Mouse (Mus musculus) frontal cortex, adult 2 months (tissue): ENCODE measurements around the gene Snrnp35. TPM values are rescaled to one million over a fixed set of nuclear protein-coding genes. Genes with fewer than 3 reads are reported as not detected.

Experiments used
- DNase-seq, 2 experiments: peaks; one replicate each; pipeline ENCODE4 v3.0.0; 2022; ENCODE audit warnings: low spot score in 1 of 2; ENCODE audit errors: extremely low spot score in 1 of 2
- polyA plus RNA-seq: library from polyadenylated mRNA; depleted of rRNA; stranded (reverse); fragments of >200 nt; gene quantifications from 2 replicates; pipeline ENCODE4 v1.2.3, GENCODE M21; 2012

Snrnp35 gene
- polyA plus RNA-seq, 1 experiment: 11.8 TPM

DNA sequence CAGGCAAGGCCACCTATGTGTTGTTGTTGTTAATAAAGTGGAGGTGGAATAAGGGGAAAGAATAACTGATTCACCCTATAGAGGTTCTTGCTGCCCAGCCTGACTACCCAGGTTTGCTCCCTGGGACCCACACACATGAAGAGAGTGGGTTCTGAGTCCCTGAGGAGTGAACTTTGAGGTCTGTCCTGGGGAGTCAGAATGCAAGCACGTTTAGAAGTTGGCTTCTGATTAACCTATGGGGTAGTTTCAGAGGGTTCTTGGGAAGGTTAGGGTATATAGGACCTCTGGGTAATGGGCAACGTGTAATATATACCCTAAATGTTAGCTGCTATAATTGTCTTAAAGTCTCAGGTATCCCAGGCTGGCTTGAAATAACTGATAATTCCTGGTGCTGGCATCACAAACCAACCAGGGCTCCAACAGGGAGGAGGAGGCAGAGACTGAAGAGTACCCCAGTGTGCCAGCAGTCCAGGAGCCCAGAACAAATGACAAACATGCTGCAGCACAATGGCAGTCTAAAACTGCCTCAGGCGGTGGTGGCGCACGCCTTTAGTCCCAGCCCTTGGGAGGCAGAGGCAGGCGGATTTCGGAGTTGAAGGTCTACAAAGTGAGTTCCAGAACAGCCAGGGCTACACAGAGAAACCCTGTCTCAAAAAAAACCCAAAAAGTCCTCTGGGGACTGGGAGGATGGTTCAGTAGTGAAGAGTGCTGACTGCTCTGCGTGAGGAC is 20.5 kb upstream of the Snrnp35 start:
- DNase-seq: no peak

DNA sequence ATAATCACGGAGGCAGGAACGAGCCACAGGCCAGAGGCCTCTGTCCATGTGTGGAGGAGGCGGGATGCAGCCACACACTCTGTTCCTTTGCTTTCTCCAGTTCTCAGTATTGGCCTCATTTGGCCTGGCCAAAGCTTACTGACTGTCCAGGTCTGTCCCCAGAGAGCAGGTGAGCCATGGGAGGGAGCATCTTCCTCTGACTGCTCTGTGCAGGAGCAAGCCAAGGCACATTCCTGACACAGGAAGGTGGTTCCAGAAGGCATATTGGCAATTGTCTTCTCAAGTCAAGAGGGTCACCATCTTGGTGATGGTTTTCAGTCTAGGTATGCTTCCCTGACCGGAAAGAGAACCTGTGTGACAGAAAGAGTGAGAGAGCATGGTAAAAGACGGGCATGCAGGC is 19.5 kb upstream of the Snrnp35 start:
- DNase-seq: no peak

DNA sequence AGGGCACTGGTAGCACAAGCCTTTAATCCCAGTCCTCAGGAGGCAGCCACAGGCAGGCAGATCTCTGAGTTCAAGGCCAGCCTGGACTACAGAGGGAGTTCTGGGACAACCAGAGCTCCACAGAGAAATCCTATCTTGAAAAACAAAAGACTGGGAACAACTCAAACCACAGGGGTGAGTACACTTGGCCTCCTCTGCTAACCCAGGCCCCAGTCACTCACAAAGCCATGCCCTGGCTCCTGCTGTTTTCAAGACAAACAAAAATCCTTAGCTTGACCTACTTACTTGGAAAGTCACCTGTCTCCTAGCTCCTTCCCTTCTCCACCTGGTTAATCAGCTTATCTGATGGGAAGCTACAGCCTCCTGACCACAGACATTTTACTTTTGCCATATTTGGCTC is 18.0 kb upstream of the Snrnp35 start:
- DNase-seq: no peak

- DNase-seq: no peak
Measured at GRCm38 (mm10) chr5:124467766-124468165, 15.2 kb upstream of the Snrnp35 start.

- peak in 1 of 2 experiments; percentile 49 for DNase-seq
Measured at GRCm38 (mm10) chr5:124468365-124468764, 14.6 kb upstream of the Snrnp35 start.

GRCm38 (mm10) chr5:124469486-124469885 is 13.4 kb upstream of the Snrnp35 start:
- no peak for DNase-seq

DNA sequence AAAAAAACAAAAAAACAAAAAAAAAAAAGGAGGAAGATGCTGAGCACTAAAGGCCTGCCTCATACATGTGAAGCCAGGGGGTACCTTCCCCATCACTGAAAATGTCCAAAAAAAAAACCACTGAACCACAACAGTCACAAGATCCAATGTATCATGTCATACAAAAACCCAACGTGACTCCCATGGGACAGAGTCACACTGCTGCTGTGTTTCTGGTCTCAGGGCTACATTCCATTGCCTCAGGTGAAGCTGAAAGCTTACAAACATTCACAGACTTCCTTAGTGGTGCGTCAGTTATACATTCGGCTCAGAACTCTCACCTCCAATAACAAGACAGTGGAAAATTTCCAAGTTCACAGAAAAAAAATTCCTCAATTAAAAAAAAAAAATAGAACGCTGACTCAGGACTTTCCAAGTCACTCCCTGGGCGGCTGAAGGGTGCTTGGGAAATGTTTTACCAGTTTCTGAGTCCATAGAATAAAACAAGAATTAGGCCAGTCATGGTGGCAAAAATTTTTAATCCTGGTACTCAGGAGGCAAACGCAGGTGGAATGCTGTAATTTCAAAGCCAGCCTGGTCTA is 12.3 kb upstream of the Snrnp35 start:
- no peak for DNase-seq

DNA sequence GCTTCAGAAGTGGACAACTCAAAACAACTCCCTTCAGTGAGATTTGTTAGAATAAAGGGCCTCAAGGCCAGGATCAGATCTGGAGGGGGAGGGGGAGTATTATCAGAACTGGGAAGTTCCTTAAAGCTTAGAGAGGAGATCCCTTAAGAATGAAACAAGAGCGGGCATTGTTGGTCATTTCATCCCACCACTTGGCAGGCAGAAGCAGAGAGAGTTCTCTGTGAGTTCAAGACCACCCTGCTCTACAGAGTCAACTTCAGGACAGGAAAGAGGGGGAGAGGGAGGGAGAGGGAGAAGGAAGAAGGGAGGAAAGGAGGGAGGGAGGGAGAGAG is 4.1 kb upstream of the Snrnp35 start:
- DNase-seq: no peak

DNA sequence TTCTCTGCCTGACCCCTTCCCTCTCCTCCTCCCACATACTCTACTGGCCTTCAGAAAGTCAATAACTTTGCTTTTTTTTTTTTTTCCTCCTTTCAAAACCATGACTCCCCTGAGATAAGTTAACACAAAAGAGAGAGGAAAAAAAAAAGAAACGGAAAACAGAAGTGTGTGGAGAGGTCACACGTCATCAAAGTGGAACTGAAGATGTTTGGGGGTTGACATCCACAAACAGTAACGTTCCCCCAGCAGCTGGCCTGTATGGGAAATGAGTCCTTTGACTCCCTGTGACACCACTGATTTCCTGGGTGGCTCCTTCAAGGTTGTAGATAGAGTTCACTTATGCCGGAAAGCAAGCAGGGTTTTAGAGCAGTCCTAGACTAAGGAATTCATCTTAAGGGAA is 2.8 kb upstream of the Snrnp35 start:
- no peak for DNase-seq

GRCm38 (mm10) chr5:124481714-124482113 is 1.2 kb upstream of the Snrnp35 start:
- DNase-seq: no peak

DNA sequence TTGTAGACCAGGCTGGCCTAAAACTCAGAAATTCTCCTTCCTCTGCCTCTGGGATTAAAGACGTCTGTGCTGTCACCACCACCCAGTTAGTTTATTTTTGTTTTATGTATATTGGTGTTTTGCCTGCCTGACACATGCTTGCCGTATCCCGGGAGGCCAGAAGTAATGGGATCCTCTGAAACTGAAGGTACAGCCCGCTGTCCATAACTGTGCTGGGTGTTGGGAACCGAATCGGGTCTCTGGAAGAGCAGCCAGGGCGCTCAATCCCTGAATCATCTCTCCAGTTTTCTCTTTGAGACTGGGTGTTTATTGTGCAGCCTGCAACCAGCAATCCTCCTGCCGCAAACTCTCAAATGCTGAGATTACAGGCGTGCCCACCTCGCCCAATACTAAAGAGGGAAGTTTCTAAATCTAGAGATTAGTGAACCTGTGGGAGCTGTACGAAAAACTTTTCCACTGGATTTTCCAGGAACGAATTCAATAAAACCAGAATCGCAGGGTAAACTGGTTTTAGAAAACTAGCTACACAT is 433 bp upstream of the Snrnp35 start:
- no peak for DNase-seq

- DNase-seq: no peak
Measured at GRCm38 (mm10) chr5:124483655-124484396, 892 bp downstream of the Snrnp35 start.

DNA sequence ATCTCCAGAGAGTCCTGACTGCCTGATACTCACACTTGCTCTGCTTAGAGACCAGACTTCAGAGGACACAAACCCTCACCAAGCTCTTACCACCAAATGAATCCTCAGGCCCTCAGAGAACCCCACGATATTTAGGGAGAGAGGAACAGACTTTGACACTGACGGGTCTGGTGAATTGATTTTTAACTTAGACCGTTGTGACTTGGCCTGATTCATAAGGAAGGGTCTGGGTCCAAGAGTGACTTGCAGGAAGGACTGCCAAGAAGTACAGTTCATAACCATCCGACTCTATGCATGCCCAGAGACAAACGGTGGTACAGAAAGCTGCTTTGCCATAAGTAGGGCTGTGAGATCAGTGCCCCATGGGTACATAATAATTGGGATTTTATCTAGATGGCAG is 2.7 kb downstream of the Snrnp35 start:
- no peak for DNase-seq

DNA sequence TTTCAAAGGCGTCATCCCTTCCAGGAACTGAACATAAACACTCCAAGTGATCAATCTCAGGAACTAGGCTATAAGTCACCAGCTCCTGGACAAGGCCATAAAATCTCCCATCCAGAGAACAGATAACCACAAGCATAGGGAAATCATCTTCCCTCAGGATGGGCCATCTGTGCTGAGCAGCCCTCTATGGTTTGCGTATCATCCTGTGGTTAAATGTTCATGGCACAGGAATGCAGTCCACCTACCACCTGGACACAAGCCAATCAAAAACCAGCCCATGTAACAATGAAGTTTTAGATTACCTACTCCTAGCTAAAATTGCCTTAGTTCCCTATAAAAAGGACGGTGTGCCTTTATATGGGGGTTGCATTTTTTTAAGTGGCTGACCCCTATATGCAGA is 6.0 kb downstream of the Snrnp35 start:
- DNase-seq: no peak

- DNase-seq: no peak
Measured at GRCm38 (mm10) chr5:124491732-124492131, 8.8 kb downstream of the Snrnp35 start.

DNA sequence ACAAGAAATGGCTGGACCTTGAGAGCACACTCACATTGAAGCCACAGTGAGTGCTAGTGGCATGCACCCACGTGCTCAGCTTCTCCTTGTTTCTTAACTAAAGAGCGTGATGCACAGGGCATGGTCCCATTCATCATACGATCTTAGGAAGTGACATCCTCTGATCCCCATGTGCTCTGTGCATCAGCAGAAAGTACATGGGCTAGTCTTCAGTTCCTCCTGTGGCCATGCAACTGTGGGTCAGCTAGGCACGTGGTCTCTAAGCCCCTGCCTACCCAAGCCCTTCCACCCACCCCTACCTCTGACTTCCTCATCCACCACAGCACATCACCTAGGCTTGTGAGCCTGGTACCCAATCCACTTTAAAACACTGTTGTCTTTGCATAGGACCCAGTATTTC is 9.7 kb downstream of the Snrnp35 start:
- no peak for DNase-seq

DNA sequence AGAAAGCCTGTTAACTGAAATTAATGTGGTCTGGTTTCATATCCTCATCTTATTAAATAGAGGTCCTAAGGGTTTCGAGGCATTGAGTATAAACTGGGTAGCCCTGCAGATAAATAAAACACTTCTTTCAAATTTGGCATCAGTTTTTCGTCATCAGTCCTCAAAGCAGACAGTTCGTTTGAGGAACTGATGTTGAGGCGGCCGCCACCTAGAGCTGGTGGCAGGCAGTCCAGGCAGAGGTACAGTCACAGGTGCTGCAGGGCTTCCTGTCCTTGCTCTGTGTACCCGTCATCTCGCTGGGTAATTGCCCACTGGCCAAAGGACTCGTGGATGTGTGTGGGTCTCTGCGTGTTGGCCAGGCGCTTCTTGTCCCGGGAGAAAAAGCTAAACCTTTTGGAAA is 10.5 kb downstream of the Snrnp35 start:
- no peak for DNase-seq

GRCm38 (mm10) chr5:124495547-124495946 is 12.6 kb downstream of the Snrnp35 start:
- DNase-seq: peak in 1 of 2 experiments; percentile 54

DNA sequence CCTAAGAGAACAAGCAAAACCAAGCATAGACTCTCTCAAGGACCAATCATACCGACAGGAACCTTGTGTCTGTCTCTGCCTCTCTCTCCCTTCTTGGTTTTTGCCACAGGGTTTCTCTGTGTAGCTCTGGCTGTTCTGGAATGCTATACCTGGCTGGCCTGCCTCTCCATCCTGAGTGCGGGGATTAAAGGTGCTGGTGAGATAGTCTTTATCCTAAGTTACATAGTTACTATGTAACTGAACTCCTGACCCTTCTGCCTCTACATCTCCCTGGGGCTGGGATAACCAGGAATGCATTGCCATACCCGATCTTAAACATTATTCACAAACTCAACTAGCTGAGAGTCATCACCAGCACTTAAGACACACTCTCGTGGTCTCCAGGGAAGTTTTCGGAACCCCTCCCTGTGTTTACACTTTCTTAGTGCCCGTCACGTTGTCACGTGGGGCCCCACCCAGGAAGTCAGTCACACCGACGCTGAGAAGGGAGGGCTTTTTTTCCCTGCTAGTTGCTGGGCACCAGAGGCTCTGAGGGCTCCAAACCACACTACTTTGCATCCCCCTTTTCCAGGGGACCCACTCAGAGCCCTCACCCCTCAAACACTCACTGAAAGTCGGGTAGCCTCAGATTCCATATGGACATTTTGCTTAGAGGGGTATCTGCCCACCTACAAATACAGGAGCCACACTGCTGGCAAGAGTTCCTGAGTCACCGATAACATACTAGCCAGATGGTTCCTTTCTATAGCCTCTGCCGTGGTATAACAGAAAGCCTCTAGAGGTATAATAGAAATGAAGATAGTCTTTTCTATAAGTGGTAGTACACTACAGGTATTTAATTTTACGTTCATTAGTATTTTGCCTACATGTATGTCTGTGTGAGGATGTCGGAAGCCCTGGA is 13.9 kb downstream of the Snrnp35 start:
- DNase-seq: no peak

- DNase-seq: no peak
Measured at GRCm38 (mm10) chr5:124498221-124498876, 15.4 kb downstream of the Snrnp35 start.
